Mouse (Mus musculus) ovary, adult 18-20 months (tissue): ENCODE measurements around the gene Klf11.
"Not testable (repeated sequence)": the region's sequence is repeated elsewhere in the genome, so short reads cannot be mapped to it uniquely, and the experiment has no call there.

Source experiments
- DNase-seq: peaks from one replicate; pipeline ENCODE4 v3.0.0; 2022; ENCODE audit warnings: low spot score, mixed read lengths

Gene Klf11

DNA sequence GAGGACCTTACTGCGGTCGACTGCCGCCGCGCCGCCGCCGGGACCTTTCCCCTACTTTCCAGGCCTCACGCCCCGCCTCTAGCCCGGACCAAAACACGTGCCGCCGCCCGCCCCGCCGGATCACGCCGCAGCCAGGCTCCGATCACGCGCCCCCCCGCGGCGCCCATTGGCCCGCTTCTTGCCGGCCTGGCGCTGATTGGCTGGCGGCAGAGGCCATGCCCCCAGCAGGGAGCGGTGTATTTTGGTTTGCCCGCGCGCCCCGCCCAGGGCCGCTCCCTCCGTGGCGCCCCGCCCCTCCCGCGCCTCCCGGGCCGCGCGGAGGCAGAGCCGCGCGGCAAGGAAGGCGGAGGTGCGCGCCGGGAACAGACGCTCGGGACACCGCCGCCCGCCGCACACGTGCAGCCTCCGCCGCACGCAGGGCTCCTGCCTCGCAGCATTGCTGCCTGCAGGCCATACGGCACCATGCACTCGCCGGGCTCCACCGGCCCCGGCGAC, at the start of gene Klf11:
Klf11 (plus strand) TSS at position 212 of the 495 bp plus-strand sequence.
- peak; percentile 98 for DNase-seq

DNA sequence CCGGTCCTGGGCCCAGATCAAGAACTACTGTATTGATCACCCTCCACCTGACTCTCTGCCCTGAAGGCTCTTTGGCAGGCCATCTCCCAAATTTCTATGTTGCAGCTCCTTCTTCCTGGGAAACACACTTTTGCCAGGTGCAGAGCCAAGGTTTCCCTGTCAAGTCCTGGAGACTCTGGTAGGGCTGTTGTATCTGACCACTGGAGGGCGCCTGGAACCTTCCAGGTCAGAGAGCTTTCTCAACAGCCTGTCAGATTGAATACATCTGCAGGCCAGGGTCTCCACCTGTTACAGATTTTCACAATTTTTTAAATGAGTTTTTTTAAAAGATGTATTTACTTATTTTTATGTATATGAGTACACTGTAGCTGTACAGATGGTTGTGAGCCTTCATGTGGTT, 47.8 kb upstream of the Klf11 start:
- DNase-seq = peak; percentile 30

DNA sequence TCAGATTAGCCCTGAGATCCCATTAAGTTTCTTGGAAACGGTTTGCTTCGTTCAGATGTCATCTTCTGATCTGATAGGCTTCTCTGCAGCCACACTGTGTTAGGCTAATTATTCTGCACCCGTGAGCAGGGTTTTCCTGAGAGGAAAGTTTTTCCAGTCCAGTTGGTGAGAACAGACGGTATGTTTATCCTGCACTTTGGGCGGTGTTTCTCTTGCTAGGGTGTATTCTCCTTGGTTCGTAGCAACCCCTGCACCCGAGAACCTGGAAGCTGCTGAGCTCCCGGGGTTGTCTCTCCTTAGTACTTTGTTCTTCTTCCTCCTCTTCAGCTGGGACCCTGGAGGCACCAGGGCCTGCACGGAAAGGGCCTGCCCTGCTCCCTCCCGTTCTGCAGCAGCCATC, 44.9 kb upstream of the Klf11 start:
- no peak for DNase-seq

DNA sequence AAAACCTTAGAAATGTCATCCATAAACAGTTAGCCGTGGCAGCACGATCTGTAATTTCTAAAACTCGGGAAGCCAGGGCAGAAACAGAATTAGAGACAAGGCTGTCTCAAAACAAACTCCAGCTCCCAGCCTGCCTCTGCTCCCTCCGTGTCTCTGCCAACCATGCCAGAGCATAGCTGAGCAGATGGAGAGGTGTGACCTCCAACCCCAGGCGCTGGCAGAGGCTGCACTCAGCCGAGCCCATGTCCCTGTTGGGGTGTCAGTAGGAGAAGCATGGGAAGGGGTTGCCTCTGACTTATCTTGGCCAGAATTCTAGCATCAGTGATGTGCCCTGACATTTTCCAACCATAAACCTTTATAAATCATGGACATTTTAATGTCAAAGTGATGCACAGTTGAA, 38.5 kb upstream of the Klf11 start:
- no peak for DNase-seq

DNA sequence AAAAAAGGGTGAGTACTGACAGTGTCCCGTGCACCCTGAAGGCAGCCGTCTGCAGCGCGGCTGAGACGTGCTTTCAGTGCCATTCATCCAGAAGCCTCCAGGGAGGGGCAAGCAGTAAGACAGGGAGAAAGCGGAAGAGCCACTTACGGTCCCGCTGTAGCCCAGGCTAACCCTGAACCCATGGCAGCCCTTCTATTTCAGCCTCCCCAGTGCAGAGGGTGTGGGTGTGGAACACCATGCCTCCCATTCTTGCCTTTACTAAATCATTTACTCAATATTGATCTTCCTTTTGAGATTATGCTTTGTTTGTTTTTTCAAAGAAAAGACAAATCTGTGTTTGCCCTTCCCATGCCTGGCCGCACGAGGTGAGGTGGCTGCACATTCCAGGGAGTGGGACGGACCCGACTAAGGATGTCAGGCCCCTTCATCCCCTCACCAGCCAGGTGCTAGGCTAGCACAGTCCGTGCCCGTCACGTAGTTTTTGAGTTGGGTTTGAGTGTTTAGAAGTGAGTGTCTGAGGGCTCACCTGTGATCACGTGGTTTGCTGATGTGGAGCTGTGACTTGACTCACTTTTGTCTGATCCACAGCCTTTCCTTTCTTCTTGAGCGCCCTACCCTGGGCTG, 36.5 kb upstream of the Klf11 start:
- DNase-seq = no peak

DNA sequence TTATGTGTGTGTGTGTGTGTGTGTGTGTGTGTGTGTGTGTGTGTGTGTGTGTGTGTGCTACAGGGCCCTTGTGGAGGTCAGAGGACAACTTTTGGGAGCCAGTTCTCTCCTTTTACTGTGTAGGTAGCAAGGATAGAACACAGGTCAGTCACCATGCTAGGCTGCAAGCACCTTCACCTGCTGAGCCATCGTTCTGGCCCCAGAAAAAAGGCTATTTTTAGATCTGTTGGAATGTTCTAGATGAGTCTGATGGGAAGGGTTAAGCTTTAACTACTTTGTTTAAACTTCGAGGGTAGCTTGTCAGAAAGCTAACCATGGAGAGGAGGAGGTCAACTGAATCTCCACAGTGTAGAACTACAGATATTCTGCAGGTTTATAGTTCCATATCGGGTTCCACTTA, 35.9 kb upstream of the Klf11 start:
- no peak for DNase-seq

DNA sequence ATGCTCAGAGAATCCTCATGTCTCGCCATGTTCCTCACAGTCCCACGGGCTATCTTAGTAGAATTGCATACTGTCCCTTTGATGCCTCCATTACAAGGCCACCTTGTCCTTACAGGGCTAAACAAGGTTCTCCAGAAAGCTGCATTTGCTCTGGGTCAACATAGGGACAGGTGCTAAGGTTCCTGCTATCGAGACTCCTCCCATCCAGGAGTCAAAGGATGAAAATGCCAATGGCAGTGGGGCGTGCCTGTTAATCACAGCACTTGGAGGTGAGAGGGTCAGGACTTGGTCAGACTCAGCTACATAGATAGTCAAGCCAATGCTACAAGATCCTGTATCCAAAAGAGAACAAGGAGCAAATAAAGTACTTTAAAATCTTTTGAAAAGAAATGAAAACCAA, 31.6 kb upstream of the Klf11 start:
- no peak for DNase-seq

DNA sequence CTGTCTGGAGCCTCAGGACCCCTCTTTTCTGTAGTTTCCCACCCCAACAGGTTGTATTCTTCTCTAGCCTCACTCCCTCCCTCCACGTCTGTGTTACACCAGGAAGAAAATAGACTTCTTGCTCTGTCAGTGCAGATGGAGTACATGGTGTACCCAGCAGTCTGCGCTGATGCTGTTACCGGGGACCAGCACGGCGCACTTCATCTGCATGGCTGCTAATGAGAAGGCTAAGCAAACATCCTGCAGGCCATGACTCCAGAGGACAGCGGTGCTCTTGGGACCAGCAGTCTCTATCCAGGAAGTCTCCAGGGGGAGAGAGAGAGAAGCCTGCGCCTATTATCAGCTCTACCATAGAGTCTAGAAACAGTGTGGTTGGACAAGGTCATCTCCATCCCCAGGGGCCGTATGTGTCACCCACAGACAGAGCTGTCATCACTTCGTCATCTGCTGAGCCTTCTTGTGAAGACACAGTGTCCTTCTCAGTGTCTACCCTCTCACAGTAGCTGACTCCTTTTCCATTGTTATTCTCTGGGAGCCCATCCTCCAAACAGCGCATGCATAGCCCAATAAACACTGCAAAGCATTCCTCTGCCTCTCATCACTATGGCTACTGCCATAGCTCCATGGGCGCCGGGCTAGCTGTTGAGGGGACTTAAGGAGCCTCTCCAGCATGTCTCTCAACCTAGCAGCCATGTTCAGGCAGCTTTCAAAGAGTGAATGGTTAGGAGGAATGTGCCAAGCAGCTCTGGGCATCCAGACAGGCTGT, 27.4 kb upstream of the Klf11 start:
- no peak for DNase-seq

DNA sequence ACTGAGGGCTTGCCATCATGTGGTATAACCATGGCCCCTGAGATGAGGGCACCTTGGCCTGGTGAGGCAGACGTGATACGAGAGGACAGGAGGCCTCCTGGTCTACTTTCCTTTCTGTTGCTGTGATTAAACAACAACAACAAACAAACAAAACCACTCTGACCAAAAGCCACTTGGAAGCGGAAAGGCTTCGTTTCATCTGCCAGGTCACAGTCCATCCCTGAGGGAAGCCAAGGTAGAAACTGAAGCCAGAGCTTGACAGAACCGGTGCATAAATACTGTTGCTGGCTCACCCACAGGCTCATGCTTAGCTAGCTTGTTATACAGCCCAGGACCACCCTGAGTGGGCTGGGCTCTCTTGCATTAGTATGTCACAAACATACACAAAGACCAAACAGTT, 24.7 kb upstream of the Klf11 start:
- DNase-seq = no peak

DNA sequence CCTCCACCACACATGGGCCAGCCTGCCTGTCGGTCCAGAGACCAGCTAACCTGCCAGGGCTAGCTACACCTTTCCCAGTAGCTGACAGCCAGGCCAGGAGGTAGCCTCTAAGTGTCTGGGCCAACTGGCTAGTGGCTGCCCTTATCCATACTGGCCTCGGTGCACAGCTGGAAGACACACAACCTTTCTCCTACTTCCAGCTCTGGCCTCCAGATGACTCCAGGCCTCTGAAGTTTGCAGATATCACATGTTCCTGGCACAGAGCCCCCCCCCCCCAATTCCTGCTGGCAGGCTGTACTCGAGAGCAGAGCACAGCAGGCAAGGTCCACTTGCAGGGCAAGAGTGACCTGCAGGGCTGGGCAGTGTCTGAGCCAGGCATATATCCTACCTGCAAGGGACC, 23.9 kb upstream of the Klf11 start:
- no peak for DNase-seq

DNA sequence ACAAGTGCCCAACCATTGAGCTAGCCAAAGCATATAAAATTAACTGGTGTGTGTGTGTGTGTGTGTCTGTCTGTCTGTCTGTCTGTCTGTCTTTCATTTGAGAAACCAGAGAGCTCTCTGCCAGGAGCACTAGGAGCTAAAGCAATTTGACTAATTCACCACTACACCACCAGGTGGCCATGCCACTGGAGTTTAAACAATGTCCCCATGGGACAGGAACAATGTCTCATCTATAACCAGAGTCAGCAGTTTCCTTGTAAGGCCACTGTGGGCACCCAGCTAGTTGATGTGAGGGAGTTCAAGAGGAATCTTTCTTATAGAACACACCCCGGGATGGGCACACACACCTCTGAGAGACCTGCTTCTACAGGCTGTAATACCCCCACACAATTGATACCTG, 20.9 kb upstream of the Klf11 start:
- no peak for DNase-seq

DNA sequence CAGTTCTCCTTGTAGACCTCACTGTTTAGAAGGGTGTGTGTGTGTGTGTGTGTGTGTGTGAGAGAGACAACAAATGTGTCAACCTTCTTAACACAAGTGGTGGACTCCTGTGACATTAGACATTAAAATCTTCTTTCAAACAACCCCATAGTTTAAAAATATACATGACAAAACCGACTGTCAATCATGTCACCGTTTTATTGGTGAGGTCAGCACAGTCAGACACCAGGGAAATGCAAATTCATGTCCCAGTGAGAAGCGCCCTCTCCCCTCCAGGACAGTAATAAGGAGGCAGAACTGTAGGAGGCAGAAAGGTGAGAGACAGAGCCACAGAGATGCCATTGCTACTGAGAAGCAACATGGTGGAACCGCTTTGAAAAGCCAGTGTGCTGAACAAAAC, 18.7 kb upstream of the Klf11 start:
- DNase-seq = no peak

DNA sequence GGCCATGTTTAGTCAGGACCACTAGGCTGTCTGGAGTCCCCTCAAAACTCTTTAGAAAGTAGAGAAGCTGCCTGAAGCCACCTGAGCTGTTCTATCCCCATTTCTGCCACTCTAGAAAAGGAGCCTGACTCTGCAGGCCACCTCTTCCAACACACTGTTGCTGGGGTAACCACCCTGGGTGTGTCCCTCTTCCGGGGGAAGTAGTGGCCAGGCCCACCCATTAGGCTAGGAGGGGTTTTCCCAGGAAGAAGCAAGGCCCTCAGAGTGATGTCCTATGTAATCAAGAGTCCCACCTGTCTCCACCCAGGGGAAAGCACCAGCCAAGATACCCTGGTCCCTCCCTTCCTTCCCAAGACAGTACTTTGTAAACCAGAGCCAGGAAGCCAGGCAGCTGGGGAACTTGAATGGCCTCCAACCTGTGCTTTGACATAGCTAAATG, 17.3 kb upstream of the Klf11 start:
- DNase-seq = no peak

DNA sequence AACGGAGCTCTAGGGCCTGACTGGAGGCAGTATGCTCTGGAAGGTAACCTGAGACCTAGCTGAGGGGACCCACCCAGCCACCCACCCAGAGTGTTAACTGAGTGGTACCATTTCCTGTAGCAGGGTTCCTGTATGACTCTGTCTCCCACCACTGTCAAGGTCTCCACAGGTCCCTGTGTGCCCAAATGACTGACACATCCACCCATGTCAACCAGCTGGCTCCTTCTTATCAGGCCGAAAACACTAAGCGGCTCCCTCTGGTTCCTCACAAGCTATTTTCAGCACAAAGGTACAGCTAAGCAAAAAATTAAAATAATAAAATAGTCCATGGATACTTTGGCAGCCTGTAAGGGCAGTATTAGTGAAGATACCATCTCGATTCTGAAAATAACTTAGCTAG, 16.9 kb upstream of the Klf11 start:
- DNase-seq = no peak

DNA sequence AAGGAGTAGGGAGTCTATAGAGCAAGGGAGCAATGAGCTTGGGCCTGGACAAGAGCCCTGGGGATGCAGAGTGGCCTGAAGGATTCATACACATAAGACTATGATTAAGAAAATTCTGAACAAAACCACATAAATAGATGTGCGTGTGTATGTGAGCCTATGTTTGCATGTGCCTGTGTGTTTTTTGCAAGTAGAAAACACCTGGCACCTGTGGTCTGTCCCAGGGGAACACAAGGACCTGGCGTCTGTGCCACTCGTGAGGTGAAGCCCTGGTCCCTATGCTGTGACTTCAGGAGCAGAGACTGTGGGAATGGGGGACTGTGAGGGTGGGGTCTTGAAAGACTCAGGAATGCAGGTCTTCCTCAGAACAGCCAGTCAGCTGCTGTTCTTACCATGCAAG, 16.4 kb upstream of the Klf11 start:
- DNase-seq = no peak

DNA sequence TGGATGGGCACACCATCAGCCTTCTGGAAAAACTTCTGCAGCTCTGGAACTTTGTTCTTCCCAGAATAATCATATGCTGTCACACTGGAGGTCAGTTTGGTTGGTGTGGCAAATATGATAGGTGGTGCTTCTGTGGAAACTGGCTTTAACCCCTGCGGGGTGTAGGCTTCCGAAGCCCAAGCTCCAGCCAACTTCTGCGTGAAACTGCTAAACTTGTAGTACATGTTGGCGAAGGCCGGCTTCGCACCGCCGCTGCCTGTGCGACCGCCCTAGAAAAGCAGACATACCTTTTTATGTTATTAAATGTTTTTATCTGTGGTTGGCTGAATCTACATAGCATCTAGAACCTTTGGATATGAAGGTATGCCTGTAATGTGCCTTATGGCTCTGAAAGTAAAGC, 12.3 kb upstream of the Klf11 start:
- not testable (repeated sequence) for DNase-seq

DNA sequence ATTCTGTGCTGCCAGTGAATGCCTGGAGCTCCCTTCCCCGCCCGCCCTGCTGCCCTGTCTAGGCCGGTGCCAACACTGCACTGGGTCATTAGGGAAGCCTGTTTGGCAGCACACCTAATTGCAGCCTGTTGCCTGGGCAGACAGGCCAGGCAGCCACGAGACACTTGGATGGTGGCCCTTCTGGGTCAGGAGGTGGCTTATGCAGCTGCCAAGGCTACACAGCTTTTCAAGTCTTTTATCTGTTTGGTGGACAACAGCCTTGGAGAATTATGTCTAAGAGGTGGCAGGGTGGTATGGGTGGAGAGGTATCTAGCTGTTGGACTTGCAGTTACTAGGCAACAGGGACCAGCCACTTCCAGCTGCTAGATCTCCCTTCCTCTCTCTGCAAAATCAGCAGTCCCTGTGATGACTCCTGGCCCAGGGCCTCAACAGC, 8.7 kb upstream of the Klf11 start:
- peak; percentile 75 for DNase-seq

DNA sequence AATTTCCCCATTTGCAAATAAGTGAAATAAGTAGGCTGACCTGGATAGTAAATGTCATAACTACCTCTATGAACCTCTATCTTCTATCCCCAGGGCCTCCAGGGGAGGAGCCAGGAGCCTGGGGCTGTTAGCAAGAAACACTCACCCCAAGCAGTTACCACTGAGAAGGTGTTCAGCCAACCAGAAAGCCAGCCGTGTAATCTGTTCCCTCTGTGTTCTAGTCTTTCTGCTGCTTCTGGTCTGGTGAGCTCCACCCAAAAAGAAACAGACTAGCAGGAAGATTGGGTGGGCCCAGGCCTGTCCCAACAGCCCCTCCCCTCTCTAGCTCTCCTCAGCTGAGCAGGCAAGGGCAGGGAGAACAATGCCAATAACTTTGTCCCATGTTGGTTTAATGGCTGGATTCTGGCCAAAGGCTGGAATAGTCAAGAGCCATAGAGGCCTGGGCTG, 6.9 kb upstream of the Klf11 start:
- DNase-seq = no peak

DNA sequence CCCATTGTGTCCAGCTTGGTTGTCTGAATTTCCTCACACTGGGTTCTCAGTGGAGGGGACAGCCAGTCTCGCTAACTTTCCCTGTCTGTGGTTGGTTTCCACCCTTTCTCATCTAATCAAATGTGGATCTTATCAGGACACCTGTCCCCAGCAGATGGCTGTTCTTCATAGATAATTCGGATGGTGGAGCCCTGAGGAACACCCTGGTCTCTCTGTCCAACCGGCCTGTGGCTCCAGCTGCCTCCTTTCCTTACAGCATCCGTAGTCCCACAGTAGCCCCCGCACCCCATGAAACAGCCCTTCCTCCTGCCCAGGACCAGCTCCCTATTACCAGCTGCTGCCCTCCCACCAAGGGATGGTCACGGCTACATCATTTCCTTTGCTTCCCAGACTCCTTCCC, 5.2 kb upstream of the Klf11 start:
- no peak for DNase-seq

DNA sequence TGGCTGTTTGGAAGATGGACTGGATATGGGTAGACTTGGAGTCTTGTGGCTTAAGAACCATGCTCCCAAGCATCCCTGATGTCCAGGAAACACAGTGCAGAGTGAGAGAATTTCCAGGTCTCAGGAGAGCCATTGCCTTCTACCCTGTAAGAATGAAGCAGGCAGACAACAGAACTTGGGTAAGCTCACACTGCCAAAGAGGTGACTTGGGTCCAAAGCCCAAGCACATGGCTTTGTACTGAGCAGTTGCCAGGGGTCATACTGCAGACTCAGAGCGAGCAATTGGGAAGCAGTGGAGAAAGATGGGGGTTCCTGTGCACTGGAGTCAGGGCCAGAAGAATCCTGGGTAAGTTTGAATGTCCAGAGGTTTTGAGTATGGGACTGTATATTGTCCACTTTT, 3.0 kb upstream of the Klf11 start:
- no peak for DNase-seq

DNA sequence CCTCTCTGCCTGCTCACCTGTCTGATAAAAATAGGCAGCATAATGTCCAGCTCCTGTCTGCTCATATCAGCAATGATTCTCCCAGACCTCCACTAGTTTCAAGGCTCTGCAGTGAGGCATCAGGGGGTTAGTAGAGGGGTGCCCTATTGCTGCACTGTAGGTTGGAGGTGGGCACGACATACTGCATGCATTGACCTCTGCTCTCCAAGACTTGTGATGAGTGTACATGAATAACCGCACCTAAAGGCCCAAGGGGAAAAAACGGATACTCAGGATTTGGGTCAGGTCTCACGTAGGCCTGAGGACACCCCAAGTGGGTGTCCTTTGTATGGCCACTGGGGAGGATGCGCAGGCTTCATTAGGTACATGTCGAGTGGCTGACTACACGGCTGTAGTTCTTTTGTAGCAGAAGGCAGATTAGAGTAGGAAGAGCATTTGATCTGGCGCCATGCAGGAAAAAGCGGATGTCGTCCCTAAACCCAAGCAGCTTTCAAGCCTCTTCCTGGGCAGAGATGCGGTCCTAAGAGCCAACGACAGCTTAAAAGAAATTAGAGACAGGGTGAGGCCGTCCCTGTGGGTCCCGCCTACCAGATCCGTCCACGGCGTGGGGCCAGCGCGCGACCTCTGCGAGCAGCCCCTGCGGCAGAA, 535 bp upstream of the Klf11 start:
- DNase-seq = no peak

DNA sequence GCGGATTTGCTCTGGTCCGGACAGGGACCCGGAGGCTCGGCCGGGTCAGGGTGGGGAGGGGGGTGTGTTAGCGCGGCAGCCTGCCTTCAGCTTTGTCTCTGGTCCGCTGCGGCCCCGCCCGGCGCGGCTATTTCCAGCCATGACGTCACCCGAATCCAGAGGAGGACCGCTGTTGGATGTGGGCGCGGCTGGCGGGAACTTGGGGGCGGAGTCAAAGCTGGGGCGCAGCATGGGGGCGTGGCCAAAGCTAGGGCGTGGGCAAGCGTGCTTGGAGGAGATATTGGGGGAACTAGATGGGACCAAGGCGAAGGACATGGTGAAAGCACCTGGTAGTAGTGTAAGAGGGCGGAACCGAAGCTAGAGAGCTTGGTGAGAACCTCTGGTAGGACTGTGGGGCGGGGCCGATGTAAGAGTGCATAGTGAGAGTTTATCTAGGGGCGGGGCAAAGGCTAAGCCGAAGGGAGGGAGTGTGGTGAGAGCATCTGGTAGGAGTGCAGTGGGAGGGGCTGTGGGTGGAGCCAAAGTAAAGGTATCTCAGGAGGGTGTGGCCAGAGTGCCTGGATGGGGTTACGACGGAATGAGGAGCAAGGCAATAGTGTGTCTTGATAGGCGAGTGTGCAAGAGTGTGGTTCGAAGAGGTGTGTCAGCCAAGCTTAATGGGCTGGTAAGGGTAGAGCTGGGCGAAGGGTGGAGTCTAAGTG, 718 bp downstream of the Klf11 start:
- peak; percentile 93 for DNase-seq
